Mouse (Mus musculus) heart, postnatal 0 days (tissue): ENCODE results near the gene Tcf7. TPM values are rescaled to one million over a fixed set of nuclear protein-coding genes. Genes with fewer than 3 reads are reported as not detected.
"Not testable (repeated sequence)": the region's sequence is repeated elsewhere in the genome, so short reads cannot be mapped to it uniquely, and the experiment has no call there.

Experiments used
- ATAC-seq: fragments of 200-750 bp; cut with Nextera tagmentation; 2 replicates; pipeline ENCODE4 v1.8.0; 2017; ENCODE audit warnings: low read depth, moderate number of reproducible peaks, moderate library complexity; ENCODE audit not compliant: insufficient read depth
- DNase-seq: peaks from one replicate; pipeline ENCODE4 v3.0.0-alpha.2; 2016; ENCODE audit warnings: low spot score
- H3K27ac ChIP-seq: fragments of 300-500 bp; sonication (generic); 2 replicates; pipeline ENCODE4 v1.5.1; 2014; ENCODE audit warnings: low read depth, mild to moderate bottlenecking
- H3K27me3 ChIP-seq: fragments of 300-500 bp; sonication (generic); 2 replicates; pipeline ENCODE4 v1.6.1; 2014; ENCODE audit warnings: low read length, mixed read lengths; ENCODE audit not compliant: control insufficient read depth, insufficient read depth
- H3K36me3 ChIP-seq: fragments of 300-500 bp; sonication (generic); replicated peaks from 2 replicates; pipeline ENCODE4 v1.6.1; 2014; ENCODE audit warnings: low read length, mixed read lengths; ENCODE audit not compliant: control insufficient read depth, insufficient read depth
- H3K4me1 ChIP-seq: fragments of 300-500 bp; sonication (generic); 2 replicates; pipeline ENCODE4 v1.6.1; 2014; ENCODE audit warnings: antibody characterized with exemption; ENCODE audit not compliant: control insufficient read depth, insufficient read depth
- H3K4me2 ChIP-seq: fragments of 300-500 bp; sonication (generic); 2 replicates; pipeline ENCODE4 v1.6.1; 2014; ENCODE audit warnings: low read depth, mild to moderate bottlenecking, low read length, moderate library complexity
- H3K4me3 ChIP-seq: fragments of 300-500 bp; sonication (generic); 2 replicates; pipeline ENCODE4 v1.5.1; 2014; ENCODE audit warnings: low read depth, low read length
- H3K9ac ChIP-seq: fragments of 300-500 bp; sonication (generic); replicated peaks from 2 replicates; pipeline ENCODE4 v1.6.1; 2014; ENCODE audit warnings: low read depth, low read length, mixed read lengths
- H3K9me3 ChIP-seq: fragments of 300-500 bp; sonication (generic); replicated peaks from 2 replicates; pipeline ENCODE4 v1.6.1; 2016; ENCODE audit warnings: low read length; ENCODE audit not compliant: control insufficient read depth
- CTCF ChIP-seq: IDR thresholded peaks from 2 replicates; pipeline ENCODE4 v1.5.1; 2016; ENCODE audit warnings: antibody characterized with exemption, control low read depth, low read depth
- EP300 ChIP-seq: IDR thresholded peaks from 2 replicates; pipeline ENCODE4 v1.6.1; 2016; ENCODE audit warnings: antibody characterized with exemption, low read depth
- WGBS: fragments of 180-500 bp; shearing (Covaris S2); extraction: QIAGEN DNeasy Blood & Tissue Kit; methylation state at CpG from one replicate; pipeline ENCODE4 v1.1.7; 2014; 5-methylcytosine and 5-hydroxymethylcytosine counted together
- polyA plus RNA-seq: library from polyadenylated mRNA; unstranded; fragments of >200 nt; fragmentation: Nextera tagmentation; extraction: Ambion mirVana; gene quantifications from 2 replicates; pipeline ENCODE4 v1.2.1, GENCODE M21; 2015
- total RNA-seq: library from RNA; depleted of rRNA; stranded (reverse); fragments of >200 nt; gene quantifications from 2 replicates; pipeline ENCODE4 v1.2.3, GENCODE M21; 2014; ENCODE audit warnings: low replicate concordance; rRNA removed

Tcf7 gene
- total and polyA plus RNA-seq, 2 experiments from 2014 or later: 0.15 to 1.1 TPM

DNA sequence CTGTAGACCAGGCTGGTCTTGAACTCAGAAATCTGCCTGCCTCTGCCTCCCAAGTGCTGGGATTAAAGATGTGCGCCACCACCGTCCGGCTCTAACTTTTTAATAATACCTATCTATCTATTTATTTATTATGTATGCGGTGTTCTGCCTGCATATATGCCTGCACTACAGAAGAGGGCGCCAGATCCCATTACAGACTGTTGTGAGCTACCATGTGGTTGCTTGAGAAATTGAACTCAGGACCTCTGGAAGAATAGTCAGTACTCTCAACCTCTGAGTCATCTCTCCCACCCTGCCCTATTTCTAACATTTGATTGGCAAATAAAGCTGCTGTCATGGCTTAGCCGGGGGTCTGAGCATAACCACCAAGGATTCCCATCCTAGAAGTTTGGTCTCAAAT is 59.9 kb downstream of the Tcf7 start:
- no peaks in the 10 kb centered on the region for H3K36me3 ChIP-seq
- H3K27me3 ChIP-seq: no peaks in the 10 kb centered on the region
- TF ChIP-seq CTCF: peak; percentile 30
- no peak for TF ChIP-seq EP300
- no peak overlapping the region for H3K9ac ChIP-seq
- ATAC-seq (no peak), DNase-seq (no peak)
- no peak overlapping the region for H3K27ac ChIP-seq
- no peak overlapping the region for H3K4me2 ChIP-seq
- H3K4me3 ChIP-seq: no peak overlapping the region
- H3K4me1 ChIP-seq: no peaks in the 10 kb centered on the region
- WGBS: 71% methylated on average over 6 of the region's 6 CpGs
- H3K9me3 ChIP-seq: no peaks in the 10 kb centered on the region

DNA sequence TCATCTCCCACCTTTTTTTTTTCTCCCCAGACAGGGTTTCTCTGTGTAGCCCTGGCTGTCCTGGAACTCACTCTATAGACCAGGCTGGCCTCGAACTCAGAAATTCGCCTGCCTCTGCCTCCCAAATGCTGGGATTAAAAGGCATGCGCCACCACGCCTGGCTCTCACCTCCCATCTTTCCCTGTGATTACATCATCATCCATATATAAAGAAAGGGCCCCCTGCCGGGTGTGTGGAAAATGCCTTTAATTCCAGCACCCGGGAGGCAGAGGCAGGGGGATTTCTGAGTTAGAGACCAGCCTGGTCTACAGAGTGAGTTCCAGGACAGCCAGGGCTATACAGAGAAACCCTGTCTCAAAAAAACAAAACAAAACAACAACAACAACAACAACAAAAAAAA is 60.9 kb downstream of the Tcf7 start:
- not testable (repeated sequence) for H3K27ac ChIP-seq, H3K9me3 ChIP-seq, H3K27me3 ChIP-seq, H3K9ac ChIP-seq, H3K4me1 ChIP-seq, DNase-seq, H3K4me2 ChIP-seq, H3K4me3 ChIP-seq, ATAC-seq, H3K36me3 ChIP-seq
- WGBS: 85% methylated on average over 6 of the region's 6 CpGs

DNA sequence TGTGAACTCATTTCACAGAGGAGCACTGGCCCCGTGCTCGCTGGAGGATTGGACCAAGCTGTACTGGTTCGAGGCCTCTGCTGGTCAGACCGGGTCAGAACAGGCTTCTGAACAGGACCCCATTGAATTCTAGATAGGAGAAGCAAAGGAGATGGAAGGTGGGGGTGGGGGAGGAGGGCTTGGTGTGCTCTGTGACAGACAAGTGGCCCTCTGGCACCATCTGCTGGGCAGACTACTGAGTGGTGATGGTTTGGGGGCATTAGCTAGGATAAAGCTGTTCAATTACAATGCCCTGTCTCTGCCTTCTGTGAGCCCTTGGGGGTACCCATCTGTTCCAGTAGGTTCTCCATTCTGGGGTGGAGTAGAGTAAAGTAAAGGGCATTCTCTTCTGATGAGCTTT is 62.5 kb downstream of the Tcf7 start:
- Histone ChIP-seq H3K36me3 (no peaks in the 10 kb centered on the region), H3K4me1 (no peaks in the 10 kb centered on the region), H3K4me2 (no peak overlapping the region), H3K27me3 (no peaks in the 10 kb centered on the region), H3K4me3 (no peak overlapping the region), H3K9me3 (no peaks in the 10 kb centered on the region), H3K27ac (no peak overlapping the region), H3K9ac (no peak overlapping the region)
- peak; percentile 85 for TF ChIP-seq CTCF
- no peak for TF ChIP-seq EP300
- 9% methylated on average over 4 of the region's 4 CpGs for WGBS
- ATAC-seq (peak; percentile 72), DNase-seq (peak; percentile 60)

DNA sequence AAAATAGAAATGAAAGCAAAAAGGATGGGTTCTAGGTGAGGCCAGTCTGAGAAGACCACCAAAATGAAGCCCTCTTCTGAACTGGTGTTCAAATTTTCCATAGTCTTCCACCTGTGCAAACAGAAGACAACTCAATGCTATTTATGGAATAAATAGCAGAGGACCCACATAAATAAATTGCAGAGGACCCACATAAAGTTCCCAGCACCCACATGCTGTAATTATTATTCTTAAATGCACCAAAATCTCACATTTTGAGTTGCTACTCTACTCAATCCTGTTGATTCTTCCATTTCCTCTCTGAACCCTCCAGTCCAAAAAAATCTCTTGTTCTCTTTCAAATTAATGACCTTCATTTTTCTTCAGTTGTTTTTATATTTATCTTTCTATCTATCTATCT is 68.9 kb downstream of the Tcf7 start, which contains the start of gene Olfr1371:
Gene Olfr1371, minus strand, starts transcription at position 101 of the 400 bp plus-strand sequence.
- H3K4me2 ChIP-seq: no peak within 1 kb of the TSS
- H3K4me3 ChIP-seq: no peak within 1 kb of the TSS
- H3K4me1 ChIP-seq: no peaks in the 10 kb centered on the region
- H3K36me3 ChIP-seq: no peaks in the 10 kb centered on the region
- ATAC-seq (no peak), DNase-seq (no peak)
- TF ChIP-seq CTCF (no peak), EP300 (no peak)
- no peaks in the 10 kb centered on the region for H3K9me3 ChIP-seq
- no peak within 1 kb of the TSS for H3K27ac ChIP-seq
- no peak within 1 kb of the TSS for H3K9ac ChIP-seq
- H3K27me3 ChIP-seq: no peaks in the 10 kb centered on the region

Other genes with a start within 250 kb of the Tcf7 start
- gene Ppp2ca, start 184.3 kb downstream of the Tcf7 start, total RNA-seq: 68.0 and 77.5 TPM in 2 replicates
- 48.8 and 53.3 TPM in 2 replicates for gene Ppp2ca, start 184.3 kb downstream of the Tcf7 start, polyA plus RNA-seq
- not detected in 2 replicates for gene Olfr1373, start 137.5 kb downstream of the Tcf7 start, total RNA-seq
- not detected in 2 replicates for gene Olfr1373, start 137.5 kb downstream of the Tcf7 start, polyA plus RNA-seq
- gene Olfr1371, start 69.0 kb downstream of the Tcf7 start, total RNA-seq: not detected in 2 replicates
- gene Olfr1371, start 69.0 kb downstream of the Tcf7 start, polyA plus RNA-seq: not detected in 2 replicates
- gene Skp1a, start 51.0 kb downstream of the Tcf7 start, total RNA-seq: 158 and 163 TPM in 2 replicates
- gene Skp1a, start 51.0 kb downstream of the Tcf7 start, polyA plus RNA-seq: 492 and 524 TPM in 2 replicates
- 478 and 528 TPM in 2 replicates for gene Vdac1, start 77.8 kb upstream of the Tcf7 start, total RNA-seq
- 627 and 646 TPM in 2 replicates for gene Vdac1, start 77.8 kb upstream of the Tcf7 start, polyA plus RNA-seq
- gene 9530068E07Rik, start 113.4 kb upstream of the Tcf7 start, total RNA-seq: 149 and 200 TPM in 2 replicates
- 133 and 134 TPM in 2 replicates for gene 9530068E07Rik, start 113.4 kb upstream of the Tcf7 start, polyA plus RNA-seq